In the genomic region with DNA sequence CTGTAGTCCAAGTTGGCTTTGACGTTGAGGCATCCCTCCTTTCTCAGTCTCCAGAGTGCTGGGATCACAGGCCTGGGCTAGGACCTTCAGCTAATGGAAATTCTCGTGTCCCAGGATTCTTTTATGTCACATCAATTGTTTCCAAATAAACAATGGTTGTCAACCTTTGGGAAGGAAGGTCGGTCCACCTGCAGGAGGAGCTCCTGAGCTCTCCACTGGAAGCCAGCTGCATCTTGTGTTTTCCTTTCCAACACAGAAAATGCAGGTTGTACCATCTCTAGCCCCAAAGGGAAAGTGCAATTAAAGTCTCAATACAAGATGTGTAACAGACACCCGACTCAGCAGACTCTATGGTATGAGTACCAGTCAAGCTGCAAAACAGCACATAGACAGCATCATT, we compare ENCODE assay signal across 16 mouse cellular contexts. TPM values are rescaled to one million over a fixed set of nuclear protein-coding genes. Genes with fewer than 3 reads are reported as not detected.
DNase-seq lines count a peak whose midpoint lies in the region; ATAC-seq and TF ChIP-seq lines count a peak whose summit lies in the region.
"Had no signal": no experiment of that assay in that cellular context is flagged by ENCODE, and none has a peak within 500 bp of the region (broad histone marks: within the 10 kb centered on the region; RNA-seq: fewer than 3 reads in every experiment).

No protein-coding gene starts in this region.

- no peak for ATAC-seq in kidney, embryonic 16.5 days (ENCODE audit: low FRiP score, low TSS enrichment)
- ATAC-seq in midbrain, postnatal 0 days (ENCODE audit: low FRiP score), result no peak
- no peak for ATAC-seq in midbrain, embryonic 15.5 days (replicated peaks)
- ATAC-seq in midbrain, embryonic 11.5 days (ENCODE audit: low FRiP score), result no peak
- ATAC-seq: forebrain, embryonic 15.5 days; midbrain, embryonic 16.5 days had no signal

- WGBS in kidney, embryonic 16.5 days, result 53% methylated on average over 4 of the region's 4 CpGs
- WGBS in midbrain, postnatal 0 days, result 53% methylated on average over 4 of the region's 4 CpGs
- 51% methylated on average over 4 of the region's 4 CpGs for WGBS in midbrain, embryonic 15.5 days
- 52% methylated on average over 4 of the region's 4 CpGs for WGBS in midbrain, embryonic 11.5 days

- no peaks in the 10 kb centered on the region for H3K27me3 ChIP-seq in kidney, embryonic 16.5 days (ENCODE audit: insufficient read depth, low read length)
- H3K27me3 ChIP-seq in midbrain, postnatal 0 days (ENCODE audit: insufficient read depth, low read length), result no peaks in the 10 kb centered on the region
- no peaks in the 10 kb centered on the region for H3K27me3 ChIP-seq in midbrain, embryonic 15.5 days (replicated peaks)
- no peaks in the 10 kb centered on the region for H3K27me3 ChIP-seq in midbrain, embryonic 11.5 days (ENCODE audit: control insufficient read depth, insufficient read depth, low read length)
- H3K27me3 ChIP-seq: forebrain, embryonic 15.5 days; lung, embryonic 15.5 days had no signal

- H3K27ac ChIP-seq in kidney, embryonic 16.5 days (ENCODE audit: low read length), result no peak overlapping the region
- H3K27ac ChIP-seq in midbrain, postnatal 0 days (ENCODE audit: low read depth, low read length), result no peak overlapping the region
- no peak overlapping the region for H3K27ac ChIP-seq in midbrain, embryonic 15.5 days
- H3K27ac ChIP-seq in midbrain, embryonic 11.5 days (ENCODE audit: low read depth, low read length), result no peak overlapping the region
- H3K27ac ChIP-seq: embryonic facial prominence, embryonic 10.5 days; forebrain, embryonic 15.5 days; lung, embryonic 15.5 days had no signal

- peak; percentile 26; the same call in 1 of the 2 replicates for TF ChIP-seq CTCF in midbrain, postnatal 0 days (IDR thresholded peaks at IDR 0.05)

- no peak overlapping the region for H3K4me3 ChIP-seq in kidney, embryonic 16.5 days (ENCODE audit: low read length)
- H3K4me3 ChIP-seq in midbrain, postnatal 0 days (ENCODE audit: low read depth, low read length), result no peak overlapping the region
- no peak overlapping the region for H3K4me3 ChIP-seq in midbrain, embryonic 15.5 days
- H3K4me3 ChIP-seq in midbrain, embryonic 11.5 days (ENCODE audit: low read depth, low read length), result no peak overlapping the region
- H3K4me3 ChIP-seq: embryonic facial prominence, embryonic 10.5 days; forebrain, embryonic 15.5 days; lung, embryonic 15.5 days had no signal

- no peaks in the 10 kb centered on the region for H3K9me3 ChIP-seq in kidney, embryonic 16.5 days (ENCODE audit: low read length)
- no peaks in the 10 kb centered on the region for H3K9me3 ChIP-seq in midbrain, postnatal 0 days (ENCODE audit: low read length)
- H3K9me3 ChIP-seq in midbrain, embryonic 15.5 days, result no peaks in the 10 kb centered on the region
- no peaks in the 10 kb centered on the region for H3K9me3 ChIP-seq in midbrain, embryonic 11.5 days (ENCODE audit: control insufficient read depth, low read length)
- H3K9me3 ChIP-seq: embryonic facial prominence, embryonic 10.5 days; forebrain, embryonic 15.5 days; lung, embryonic 15.5 days had no signal

- H3K36me3 ChIP-seq in kidney, embryonic 16.5 days (ENCODE audit: insufficient read depth, low read length), result no peaks in the 10 kb centered on the region
- no peaks in the 10 kb centered on the region for H3K36me3 ChIP-seq in midbrain, postnatal 0 days (ENCODE audit: insufficient read depth, low read length)
- no peaks in the 10 kb centered on the region for H3K36me3 ChIP-seq in midbrain, embryonic 15.5 days (replicated peaks)
- H3K36me3 ChIP-seq in midbrain, embryonic 11.5 days (ENCODE audit: control insufficient read depth, insufficient read depth, low read length), result no peaks in the 10 kb centered on the region
- H3K36me3 ChIP-seq: embryonic facial prominence, embryonic 10.5 days; forebrain, embryonic 15.5 days; lung, embryonic 15.5 days had no signal

- no peak overlapping the region for H3K9ac ChIP-seq in kidney, embryonic 16.5 days (replicated peaks; ENCODE audit: low read length)
- no peak overlapping the region for H3K9ac ChIP-seq in midbrain, postnatal 0 days (replicated peaks; ENCODE audit: low read length, poor library complexity, severe bottlenecking)
- H3K9ac ChIP-seq in midbrain, embryonic 15.5 days, result no peak overlapping the region
- no peak overlapping the region for H3K9ac ChIP-seq in midbrain, embryonic 11.5 days (ENCODE audit: low read length)
- H3K9ac ChIP-seq: forebrain, embryonic 15.5 days; lung, embryonic 15.5 days had no signal

- no peak overlapping the region for H3K4me2 ChIP-seq in kidney, embryonic 16.5 days (replicated peaks; ENCODE audit: low read depth, low read length)
- no peak overlapping the region for H3K4me2 ChIP-seq in midbrain, postnatal 0 days (ENCODE audit: low read depth, low read length, poor library complexity, severe bottlenecking)
- no peak overlapping the region for H3K4me2 ChIP-seq in midbrain, embryonic 15.5 days
- no peak overlapping the region for H3K4me2 ChIP-seq in midbrain, embryonic 11.5 days
- H3K4me2 ChIP-seq: forebrain, embryonic 15.5 days; lung, embryonic 15.5 days had no signal

- no peaks in the 10 kb centered on the region for H3K4me1 ChIP-seq in kidney, embryonic 16.5 days (ENCODE audit: insufficient read depth, low read length)
- H3K4me1 ChIP-seq in midbrain, postnatal 0 days (ENCODE audit: insufficient read depth, low read length), result no peaks in the 10 kb centered on the region
- H3K4me1 ChIP-seq in midbrain, embryonic 15.5 days, result no peaks in the 10 kb centered on the region
- no peaks in the 10 kb centered on the region for H3K4me1 ChIP-seq in midbrain, embryonic 11.5 days (ENCODE audit: control insufficient read depth, insufficient read depth, low read length)
- H3K4me1 ChIP-seq: embryonic facial prominence, embryonic 10.5 days; forebrain, embryonic 15.5 days; lung, embryonic 15.5 days had no signal

- peak; percentile 18 for DNase-seq in kidney, adult 18-20 months
- DNase-seq in midbrain, postnatal 0 days (ENCODE audit: low spot score), result no peak
- DNase-seq in R1 (ENCODE audit: low read depth, low spot score), result peak; percentile 23
- DNase-seq in thymus, postnatal 25 days, result peak; percentile 33
- no peak for DNase-seq in midbrain, embryonic 11.5 days (ENCODE audit: low spot score, missing footprints)
- DNase-seq in adrenal gland, adult 18-20 months (ENCODE audit: low spot score in 2 of 2), result no peak
- DNase-seq: adrenal gland, postnatal 10 days; cerebellum, adult 11-12 months; kidney, postnatal 14 days; right cerebral cortex, postnatal 4 days had no signal

RNA-seq across cellular contexts. Expression of gene Cmah, which starts 21.0 kb away (rescaled TPM):
- 0.79 and 1.2 TPM in 2 replicates for polyA plus RNA-seq in kidney, embryonic 16.5 days (2015; fragmentation: Nextera tagmentation; extraction: Ambion mirVana)
- total RNA-seq in midbrain, postnatal 0 days (2014; rRNA removed), result 0.05 TPM in 2 replicates
- polyA plus RNA-seq in midbrain, postnatal 0 days (2015; fragmentation: Nextera tagmentation; extraction: Ambion mirVana), result 0.14 and 0.17 TPM in 2 replicates
- 0.05 and 0.18 TPM in 2 replicates for polyA plus RNA-seq in midbrain, embryonic 15.5 days (2015; fragmentation: Nextera tagmentation; extraction: Ambion mirVana)
- 0.37 and 0.40 TPM in 2 replicates for polyA plus RNA-seq in midbrain, embryonic 11.5 days (2014; fragmentation: Nextera tagmentation; extraction: Ambion mirVana)
- 1 to 10 TPM; 1.5 to 4.6 TPM for total RNA-seq in adrenal gland, adult 18-20 months (2021)

RNA-seq across cellular contexts. Expression of gene Carmil1, which starts 25.7 kb away (rescaled TPM):
- polyA plus RNA-seq in kidney, embryonic 16.5 days (2015; fragmentation: Nextera tagmentation; extraction: Ambion mirVana), result 52.5 and 60.2 TPM in 2 replicates
- total RNA-seq in midbrain, postnatal 0 days (2014; rRNA removed), result 47.6 and 56.8 TPM in 2 replicates
- 38.5 and 40.7 TPM in 2 replicates for polyA plus RNA-seq in midbrain, postnatal 0 days (2015; fragmentation: Nextera tagmentation; extraction: Ambion mirVana)
- polyA plus RNA-seq in midbrain, embryonic 15.5 days (2015; fragmentation: Nextera tagmentation; extraction: Ambion mirVana), result 33.4 and 41.3 TPM in 2 replicates
- polyA plus RNA-seq in midbrain, embryonic 11.5 days (2014; fragmentation: Nextera tagmentation; extraction: Ambion mirVana), result 16.6 and 19.4 TPM in 2 replicates
- total RNA-seq in adrenal gland, adult 18-20 months (2021), result 10 to 100 TPM; 29.7 to 44.1 TPM

Comparison
In these comparisons a context has a peak if more than half of its experiments do, and no peak if none do; other contexts are left out.
1. DNase-seq: peak in kidney, adult 18-20 months (single experiment), R1 (single experiment) and thymus, postnatal 25 days (single experiment); none in midbrain, postnatal 0 days (single experiment), midbrain, embryonic 11.5 days (single experiment) and adrenal gland, adult 18-20 months (0 of 2).